Mouse (Mus musculus): ENCODE data around the gene Gm20777. TPM values are rescaled to one million over a fixed set of nuclear protein-coding genes. Genes with fewer than 3 reads are reported as not detected.
"Not testable (repeated sequence)": the region's sequence is repeated elsewhere in the genome, so short reads cannot be mapped to it uniquely, and the experiment has no call there.

Gm20777 gene
- total RNA-seq (2014; rRNA removed) (not detected in 2 replicates), polyA plus RNA-seq (2015; fragmentation: Nextera tagmentation; extraction: Ambion mirVana) (not detected in 2 replicates)

GRCm38 (mm10) chrY:10752350-10752749 lies at the start of gene Gm20777:
Gene Gm20777 (minus strand): TSS chrY:10752450.
- not testable (repeated sequence) for H3K9ac ChIP-seq (replicated peaks; ENCODE audit: low read length, poor library complexity, severe bottlenecking); H3K36me3 ChIP-seq (ENCODE audit: insufficient read depth, low read length); H3K27me3 ChIP-seq (ENCODE audit: insufficient read depth, low read length); H3K27ac ChIP-seq (ENCODE audit: low read depth, low read length); ATAC-seq (ENCODE audit: low FRiP score); H3K4me3 ChIP-seq (ENCODE audit: low read depth, low read length); DNase-seq (ENCODE audit: low spot score); H3K9me3 ChIP-seq (ENCODE audit: low read length); H3K4me1 ChIP-seq (ENCODE audit: insufficient read depth, low read length); H3K4me2 ChIP-seq (ENCODE audit: low read depth, low read length, poor library complexity, severe bottlenecking)

DNA sequence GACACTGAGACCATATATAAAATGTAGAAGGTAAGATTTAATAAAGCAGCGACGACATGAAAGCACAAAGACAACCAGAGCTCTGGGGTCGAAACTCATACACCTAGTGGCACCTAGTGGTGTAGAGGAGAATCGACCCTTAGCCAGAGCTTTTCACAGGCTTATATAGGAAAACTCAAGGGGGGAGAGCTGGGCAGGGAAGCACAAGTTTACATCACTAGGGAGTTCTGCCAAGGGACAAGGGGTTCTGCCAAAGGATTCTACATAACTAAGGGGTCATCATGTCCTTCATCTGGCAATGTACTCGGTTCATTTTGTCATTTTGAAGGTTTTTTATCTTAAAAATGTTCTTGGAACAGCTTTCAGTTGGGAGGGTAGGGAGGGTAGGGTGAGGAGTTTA lies 42.7 kb downstream of the Gm20777 start:
- ATAC-seq (ENCODE audit: low FRiP score); H3K9ac ChIP-seq (replicated peaks; ENCODE audit: low read length, poor library complexity, severe bottlenecking); H3K27me3 ChIP-seq (ENCODE audit: insufficient read depth, low read length); H3K4me3 ChIP-seq (ENCODE audit: low read depth, low read length); H3K36me3 ChIP-seq (ENCODE audit: insufficient read depth, low read length); H3K27ac ChIP-seq (ENCODE audit: low read depth, low read length); H3K9me3 ChIP-seq (ENCODE audit: low read length); DNase-seq (ENCODE audit: low spot score); H3K4me1 ChIP-seq (ENCODE audit: insufficient read depth, low read length); H3K4me2 ChIP-seq (ENCODE audit: low read depth, low read length, poor library complexity, severe bottlenecking): not testable (repeated sequence)
- WGBS: no CpG with 5 or more reads among the region's 5 CpGs

- H3K9me3 ChIP-seq (ENCODE audit: low read length); H3K27me3 ChIP-seq (ENCODE audit: insufficient read depth, low read length); H3K4me1 ChIP-seq (ENCODE audit: insufficient read depth, low read length); H3K27ac ChIP-seq (ENCODE audit: low read depth, low read length); DNase-seq (ENCODE audit: low spot score); H3K36me3 ChIP-seq (ENCODE audit: insufficient read depth, low read length); H3K9ac ChIP-seq (replicated peaks; ENCODE audit: low read length, poor library complexity, severe bottlenecking); H3K4me2 ChIP-seq (ENCODE audit: low read depth, low read length, poor library complexity, severe bottlenecking); ATAC-seq (ENCODE audit: low FRiP score); H3K4me3 ChIP-seq (ENCODE audit: low read depth, low read length): not testable (repeated sequence)
- 96% methylated on average over 26 of the region's 30 CpGs for WGBS
Measured at GRCm38 (mm10) chrY:10708761-10709160, 43.5 kb downstream of the Gm20777 start.

DNA sequence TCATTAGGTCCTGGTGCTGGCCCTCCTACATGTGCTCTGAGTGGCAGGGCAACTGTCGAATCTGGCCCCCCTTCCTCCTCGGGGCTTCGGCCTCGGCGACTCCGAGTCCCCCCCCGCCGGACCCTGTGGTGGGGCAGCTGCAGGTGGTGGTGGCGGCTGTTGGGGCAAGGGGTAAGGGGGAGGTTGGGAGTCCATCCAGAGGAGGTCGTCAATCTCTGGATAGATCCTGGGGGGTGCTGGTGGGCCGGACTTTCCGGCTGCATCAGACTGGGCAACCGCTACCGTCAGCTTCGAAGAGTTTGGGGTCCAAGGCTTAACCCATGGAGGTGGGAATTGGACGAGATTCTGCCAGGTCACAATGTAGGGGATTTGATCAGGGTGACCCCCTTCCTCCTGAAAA lies 44.0 kb downstream of the Gm20777 start:
- not testable (repeated sequence) for DNase-seq (ENCODE audit: low spot score); H3K4me3 ChIP-seq (ENCODE audit: low read depth, low read length); H3K27ac ChIP-seq (ENCODE audit: low read depth, low read length); ATAC-seq (ENCODE audit: low FRiP score); H3K4me1 ChIP-seq (ENCODE audit: insufficient read depth, low read length); H3K9ac ChIP-seq (replicated peaks; ENCODE audit: low read length, poor library complexity, severe bottlenecking); H3K4me2 ChIP-seq (ENCODE audit: low read depth, low read length, poor library complexity, severe bottlenecking); H3K27me3 ChIP-seq (ENCODE audit: insufficient read depth, low read length); H3K36me3 ChIP-seq (ENCODE audit: insufficient read depth, low read length); H3K9me3 ChIP-seq (ENCODE audit: low read length)
- WGBS: 96% methylated on average over 15 of the region's 16 CpGs

DNA sequence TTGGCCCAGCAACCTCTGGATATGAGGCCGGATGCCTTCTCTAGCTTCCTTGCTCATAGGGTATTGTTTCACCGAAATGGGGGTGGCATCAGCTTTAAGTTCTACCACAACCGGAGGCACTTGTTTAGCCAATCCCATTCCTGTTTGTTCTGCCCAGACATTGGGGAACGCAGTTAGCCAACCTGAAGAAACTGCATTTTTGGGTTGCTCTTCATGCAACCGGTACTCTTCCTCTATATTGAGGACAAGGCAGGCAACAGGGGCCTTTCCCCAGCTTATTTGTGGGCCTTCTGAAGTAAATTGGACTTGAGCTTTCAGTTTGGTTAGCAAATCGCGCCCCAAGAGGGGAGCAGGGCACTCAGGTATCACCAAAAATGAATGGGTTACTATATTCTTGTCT lies 45.6 kb downstream of the Gm20777 start:
- not testable (repeated sequence) for H3K27me3 ChIP-seq (ENCODE audit: insufficient read depth, low read length); H3K4me2 ChIP-seq (ENCODE audit: low read depth, low read length, poor library complexity, severe bottlenecking); H3K36me3 ChIP-seq (ENCODE audit: insufficient read depth, low read length); H3K27ac ChIP-seq (ENCODE audit: low read depth, low read length); H3K9me3 ChIP-seq (ENCODE audit: low read length); H3K4me3 ChIP-seq (ENCODE audit: low read depth, low read length); ATAC-seq (ENCODE audit: low FRiP score); H3K4me1 ChIP-seq (ENCODE audit: insufficient read depth, low read length); DNase-seq (ENCODE audit: low spot score); H3K9ac ChIP-seq (replicated peaks; ENCODE audit: low read length, poor library complexity, severe bottlenecking)
- WGBS: 91% methylated on average over 5 of the region's 7 CpGs

Other genes starting within 250 kb of the Gm20777 start
- gene Gm20737, start 216.4 kb downstream of the Gm20777 start, total RNA-seq (2014; rRNA removed): not detected in 2 replicates
- gene Gm20737, start 216.4 kb downstream of the Gm20777 start, polyA plus RNA-seq (2015; fragmentation: Nextera tagmentation; extraction: Ambion mirVana): not detected in 2 replicates
- gene Gm21775, start 199.0 kb downstream of the Gm20777 start, total RNA-seq (2014; rRNA removed): not detected in 2 replicates
- gene Gm21775, start 199.0 kb downstream of the Gm20777 start, polyA plus RNA-seq (2015; fragmentation: Nextera tagmentation; extraction: Ambion mirVana): not detected in 2 replicates
- not detected in 2 replicates for gene Gm21900, start 136.1 kb downstream of the Gm20777 start, total RNA-seq (2014; rRNA removed)
- not detected in 2 replicates for gene Gm21900, start 136.1 kb downstream of the Gm20777 start, polyA plus RNA-seq (2015; fragmentation: Nextera tagmentation; extraction: Ambion mirVana)